Mouse (Mus musculus) MEL (cell line): ENCODE measurements around the gene Mon1b.

Experiments
- CTCF ChIP-seq, 3 experiments: IDR thresholded peaks in 2 of 3; conservative IDR thresholded peaks in 1 of 3; 2 replicates each; pipeline ENCODE4 v1.5.1; 2011 to 2012; ENCODE audit warnings: low read length in 3 of 3, low read depth in 2 of 3, mild to moderate bottlenecking in 2 of 3, improper control_type of control experiment in 1 of 3, inconsistent platforms in 1 of 3, mixed read lengths in 1 of 3, moderate library complexity in 1 of 3; ENCODE audit not compliant: control insufficient read depth in 1 of 3, insufficient read depth in 1 of 3, poor library complexity in 1 of 3, severe bottlenecking in 1 of 3
- GABPA ChIP-seq: IDR thresholded peaks from 2 replicates; pipeline ENCODE4 v1.6.1; 2012; ENCODE audit warnings: low read depth, mild to moderate bottlenecking, inconsistent platforms, low read length, improper control_type of control experiment, moderate library complexity
- HCFC1 ChIP-seq: IDR thresholded peaks from 2 replicates; pipeline ENCODE4 v1.6.1; 2012; ENCODE audit warnings: low read depth, mild to moderate bottlenecking, inconsistent platforms, low read length, improper control_type of control experiment, moderate library complexity
- JUND ChIP-seq: IDR thresholded peaks from 2 replicates; pipeline ENCODE4 v1.6.1; 2011; ENCODE audit warnings: low read depth, mild to moderate bottlenecking, improper control_type of control experiment, low read length
- USF2 ChIP-seq, 2 experiments: IDR thresholded peaks; 2 replicates each; pipeline ENCODE4 v1.6.1; 2011 to 2012; ENCODE audit warnings: improper control_type of control experiment in 2 of 2, low read length in 2 of 2, borderline replicate concordance in 1 of 2, inconsistent platforms in 1 of 2, low read depth in 1 of 2, mild to moderate bottlenecking in 1 of 2; ENCODE audit not compliant: insufficient read depth in 1 of 2
- ZC3H11A ChIP-seq: IDR thresholded peaks from 2 replicates; pipeline ENCODE4 v1.6.1; 2012; ENCODE audit warnings: low read depth, mild to moderate bottlenecking, inconsistent platforms, low read length, improper control_type of control experiment
- ZNF384 ChIP-seq: IDR thresholded peaks from 2 replicates; pipeline ENCODE4 v1.6.1; 2012; ENCODE audit warnings: low read depth, mild to moderate bottlenecking, inconsistent platforms, low read length, improper control_type of control experiment

- TF ChIP-seq JUND, result no peak
- no peak for TF ChIP-seq CTCF (IDR thresholded peaks at IDR 0.05 in 2 of 3, conservative IDR thresholded peaks at IDR 0.05 in 1 of 3; ENCODE audit: control insufficient read depth in 1 of 3, insufficient read depth in 1 of 3, low read depth in 2 of 3, low read length in 3 of 3, poor library complexity in 1 of 3, severe bottlenecking in 1 of 3)
- no peak for TF ChIP-seq ZC3H11A
- no peak for TF ChIP-seq ZNF384
- no peak for TF ChIP-seq HCFC1
- no peak for TF ChIP-seq GABPA
- no peak for TF ChIP-seq USF2 (IDR thresholded peaks at IDR 0.05; ENCODE audit: borderline replicate concordance in 1 of 2, insufficient read depth in 1 of 2, low read depth in 1 of 2, low read length in 2 of 2)
Observed at GRCm38 (mm10) chr8:113653151-113653550, 17.8 kb downstream of the Mon1b start.
